Mouse (Mus musculus) liver, embryonic 14.5 days (tissue): Measurements from ENCODE around the gene Nol11. TPM values are rescaled to one million over a fixed set of nuclear protein-coding genes. Genes with fewer than 3 reads are reported as not detected.
"Not testable (repeated sequence)": the region's sequence is repeated elsewhere in the genome, so short reads cannot be mapped to it uniquely, and the experiment has no call there.

ENCODE experiments used
- ATAC-seq: fragments of 200-750 bp; cut with Nextera tagmentation; 2 replicates; pipeline ENCODE4 v1.8.0; 2017; ENCODE audit warnings: moderate number of reproducible peaks, mild to moderate bottlenecking, moderate library complexity; ENCODE audit not compliant: insufficient read depth
- DNase-seq, 3 experiments: peaks; one replicate each; pipeline ENCODE4 v3.0.0-alpha.2; 2012 to 2013; ENCODE audit warnings: low read depth in 3 of 3, low spot score in 3 of 3
- H3K27ac ChIP-seq: fragments of 300-500 bp; sonication (generic); 2 replicates; pipeline ENCODE4 v1.5.1; 2014; ENCODE audit warnings: moderate library complexity, mild to moderate bottlenecking, control low read depth, inconsistent platforms
- H3K27me3 ChIP-seq: fragments of 300-500 bp; sonication (generic); 2 replicates; pipeline ENCODE4 v1.6.1; 2014; ENCODE audit warnings: mild to moderate bottlenecking, low read length, moderate library complexity; ENCODE audit not compliant: control insufficient read depth, insufficient read depth
- H3K36me3 ChIP-seq: fragments of 300-500 bp; sonication (generic); replicated peaks from 2 replicates; pipeline ENCODE4 v1.6.1; 2014; ENCODE audit warnings: low read depth; ENCODE audit not compliant: control insufficient read depth, insufficient read depth
- H3K4me1 ChIP-seq, 2 experiments: fragments of 200-500 bp in 1 of 2; fragments of 300-500 bp in 1 of 2; sonication (generic) in 1 of 2; replicated peaks; 2 replicates each; pipeline ENCODE4 v1.6.1; 2012 to 2014; ENCODE audit warnings: antibody characterized with exemption in 1 of 2, inconsistent platforms in 1 of 2, low read length in 1 of 2; ENCODE audit not compliant: control insufficient read depth in 2 of 2, insufficient read depth in 2 of 2
- H3K4me2 ChIP-seq: fragments of 300-500 bp; sonication (generic); 2 replicates; pipeline ENCODE4 v1.6.1; 2014; ENCODE audit warnings: low read depth, mild to moderate bottlenecking, control low read depth, moderate library complexity
- H3K4me3 ChIP-seq, 2 experiments: fragments of 200-500 bp in 1 of 2; fragments of 300-500 bp in 1 of 2; sonication (generic) in 1 of 2; 2 replicates each; pipeline ENCODE4 v1.5.1; 2012 to 2014; ENCODE audit warnings: low read depth in 2 of 2, low read length in 2 of 2, mild to moderate bottlenecking in 2 of 2, control low read depth in 1 of 2, inconsistent platforms in 1 of 2, moderate library complexity in 1 of 2; ENCODE audit not compliant: insufficient read depth in 1 of 2
- H3K9ac ChIP-seq: fragments of 300-500 bp; sonication (generic); replicated peaks from 2 replicates; pipeline ENCODE4 v1.6.1; 2014; ENCODE audit warnings: mild to moderate bottlenecking, control low read depth, moderate library complexity
- H3K9me3 ChIP-seq: fragments of 300-500 bp; sonication (generic); 2 replicates; pipeline ENCODE4 v1.6.1; 2016; ENCODE audit warnings: low read length, mixed read lengths; ENCODE audit not compliant: control insufficient read depth
- CTCF ChIP-seq: IDR thresholded peaks from 2 replicates; pipeline ENCODE4 v1.5.1; 2016; ENCODE audit warnings: antibody characterized with exemption, low read depth, control low read depth
- EP300 ChIP-seq: IDR thresholded peaks from 2 replicates; pipeline ENCODE4 v1.6.1; 2016; ENCODE audit warnings: antibody characterized with exemption, low read depth
- WGBS: fragments of 180-500 bp; shearing (Covaris S2); extraction: QIAGEN DNeasy Blood & Tissue Kit; methylation state at CpG from one replicate; pipeline ENCODE4 v1.1.7; 2014; ENCODE audit not compliant: insufficient replicate concordance; 5-methylcytosine and 5-hydroxymethylcytosine counted together
- polyA plus RNA-seq, 2 experiments: library from polyadenylated mRNA; depleted of rRNA in 1 of 2; stranded (reverse) in 1 of 2; unstranded in 1 of 2; fragments of >200 nt; fragmentation: Nextera tagmentation in 1 of 2; extraction: Ambion mirVana in 1 of 2; gene quantifications; 2 replicates each; pipeline versions ENCODE4 v1.2.1 to v1.2.3; 2012 to 2014

Gene Nol11
- polyA plus RNA-seq, 2 experiments, result 11.3 to 19.9 TPM

DNA sequence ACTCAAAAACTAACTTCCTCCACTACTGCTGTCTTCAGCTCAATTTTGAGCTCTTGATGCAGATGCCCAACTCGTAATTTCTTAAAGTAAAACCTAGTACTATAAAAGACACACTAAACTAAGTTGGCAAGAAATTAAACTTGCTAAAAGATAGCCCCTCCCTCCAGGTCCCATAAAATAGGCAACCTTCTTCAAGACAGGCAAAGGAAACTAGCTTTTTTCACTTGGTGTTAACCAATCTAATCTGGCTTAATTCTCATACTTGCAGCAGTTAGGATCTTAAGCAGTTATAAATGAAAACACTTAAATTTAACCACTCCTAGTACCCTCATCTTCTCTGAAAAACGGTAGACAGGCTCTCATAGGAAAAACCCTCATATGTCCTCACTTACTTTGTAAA is 59.5 kb downstream of the Nol11 start:
- Histone ChIP-seq H3K4me3 (peak overlapping the region in 1 of 2 experiments; percentile 96; a peak in 2 of 4 replicates), H3K27ac (no peak overlapping the region), H3K9me3 (no peaks in the 10 kb centered on the region), H3K4me1 (peaks cover 6 to 11% of the 10 kb centered on the region in 2 experiments), H3K27me3 (no peaks in the 10 kb centered on the region), H3K9ac (peak overlapping the region; percentile 28), H3K4me2 (peak overlapping the region; percentile 97), H3K36me3 (no peaks in the 10 kb centered on the region)
- 14% methylated on average over 2 of the region's 2 CpGs for WGBS
- DNase-seq, result no peak
- no peak for TF ChIP-seq CTCF
- TF ChIP-seq EP300, result no peak
- ATAC-seq, result no peak

DNA sequence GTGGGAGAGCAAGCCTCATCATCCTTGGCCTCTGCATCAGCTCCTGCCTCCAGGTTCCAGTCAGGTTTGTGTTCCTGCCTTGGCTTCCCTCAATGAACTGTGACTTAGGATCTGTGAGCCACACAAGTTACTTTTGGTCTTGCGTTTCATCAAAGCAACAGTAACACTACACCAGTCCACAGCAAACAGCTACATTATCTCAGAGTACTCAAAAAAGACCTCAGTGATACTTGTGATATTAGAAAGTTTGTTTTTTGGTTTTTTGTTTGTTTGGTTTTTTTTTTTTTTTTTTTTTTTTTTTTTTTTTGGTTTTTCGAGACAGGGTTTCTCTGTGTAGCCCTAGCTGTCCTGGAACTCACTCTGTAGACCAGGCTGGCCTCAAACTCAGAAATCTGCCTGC is 62.5 kb downstream of the Nol11 start:
- H3K9me3 ChIP-seq, H3K27me3 ChIP-seq, ATAC-seq, H3K4me3 ChIP-seq, H3K36me3 ChIP-seq, H3K4me2 ChIP-seq, H3K9ac ChIP-seq, DNase-seq, H3K27ac ChIP-seq: not testable (repeated sequence)
- peaks cover 12 to 17% of the 10 kb centered on the region in 2 experiments for H3K4me1 ChIP-seq
- WGBS, result 100% methylated on average over 1 of the region's 2 CpGs

DNA sequence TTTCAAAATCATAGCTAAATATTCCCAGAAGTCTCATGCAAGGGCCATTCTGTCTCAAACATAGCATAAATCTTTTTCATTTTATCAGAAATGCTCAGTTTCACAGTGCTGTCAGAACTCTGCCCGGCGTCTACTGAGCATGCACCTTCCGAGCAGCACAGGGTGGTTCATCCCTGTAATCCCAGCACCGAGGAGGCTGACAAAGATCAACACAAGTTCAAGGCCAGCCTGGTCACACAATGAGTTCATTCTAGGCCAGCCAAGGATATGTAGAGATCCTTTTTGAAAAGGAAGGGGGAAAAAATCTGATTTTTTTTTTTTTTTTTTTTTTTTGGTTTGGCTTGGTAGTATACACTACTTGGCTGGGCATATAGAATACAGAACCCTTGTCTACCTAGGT is 64.2 kb downstream of the Nol11 start:
- WGBS, result 65% methylated on average over 4 of the region's 4 CpGs
- no peak for ATAC-seq
- no peak for DNase-seq
- H3K4me2 ChIP-seq, result no peak overlapping the region
- H3K9me3 ChIP-seq, result no peaks in the 10 kb centered on the region
- no peaks in the 10 kb centered on the region for H3K27me3 ChIP-seq
- no peak overlapping the region for H3K4me3 ChIP-seq
- no peak overlapping the region for H3K27ac ChIP-seq
- H3K36me3 ChIP-seq, result no peaks in the 10 kb centered on the region
- TF ChIP-seq CTCF (no peak), EP300 (no peak)
- H3K4me1 ChIP-seq, result peaks cover 12 to 15% of the 10 kb centered on the region in 2 experiments; a peak in 3 of 4 replicates
- no peak overlapping the region for H3K9ac ChIP-seq

DNA sequence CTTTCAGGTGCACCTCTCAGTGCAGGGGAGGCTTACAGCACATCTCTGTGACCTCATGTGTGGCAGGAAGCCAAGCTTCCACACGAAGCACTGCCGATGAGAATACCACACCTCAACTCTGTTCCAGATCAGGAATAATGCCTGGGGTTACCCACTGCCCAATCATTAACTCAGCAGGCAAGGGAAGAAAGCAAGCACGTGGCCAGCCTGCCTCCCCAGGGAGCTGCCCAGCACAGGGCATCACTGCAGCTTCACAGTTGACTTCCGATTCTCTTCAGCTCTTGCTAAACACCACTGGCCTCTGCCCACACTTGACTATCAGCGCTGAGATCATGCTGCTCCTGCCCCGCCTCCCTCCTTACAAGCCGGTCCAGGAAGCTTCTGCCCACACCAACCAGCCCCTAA is 64.9 kb downstream of the Nol11 start:
- WGBS, result 5% methylated on average over 7 of the region's 7 CpGs
- no peaks in the 10 kb centered on the region for H3K36me3 ChIP-seq
- H3K27me3 ChIP-seq, result no peaks in the 10 kb centered on the region
- ATAC-seq (peak; percentile 34; the same call in 1 of the 2 replicates), DNase-seq (no peak)
- H3K9me3 ChIP-seq, result no peaks in the 10 kb centered on the region
- H3K4me1 ChIP-seq, result peaks cover 8 to 14% of the 10 kb centered on the region in 2 experiments; a peak in 3 of 4 replicates
- TF ChIP-seq CTCF (no peak), EP300 (no peak)
- no peak overlapping the region for H3K9ac ChIP-seq
- H3K4me2 ChIP-seq, result peak overlapping the region; percentile 29; the same call in 1 of the 2 replicates
- H3K27ac ChIP-seq, result no peak overlapping the region
- no peak overlapping the region for H3K4me3 ChIP-seq

DNA sequence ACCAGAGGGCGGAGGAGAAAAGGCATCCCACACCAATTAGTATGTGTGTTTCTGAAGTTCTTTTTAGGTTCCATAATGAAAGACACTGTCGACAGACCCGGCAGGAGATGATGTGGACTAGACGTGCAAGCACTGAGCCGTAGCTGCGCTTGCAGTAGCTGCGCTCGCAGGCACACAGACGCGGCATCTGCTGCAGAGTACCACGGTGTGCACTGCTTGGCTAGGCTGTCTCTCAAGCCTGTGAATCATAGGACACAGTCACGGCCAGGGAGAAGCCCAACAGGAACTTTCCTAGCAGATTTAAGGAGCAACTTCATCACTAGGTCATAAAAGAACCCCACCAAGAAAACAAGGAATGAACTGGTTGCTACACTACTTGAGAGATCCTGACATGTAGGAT is 71.4 kb downstream of the Nol11 start:
- H3K36me3 ChIP-seq, result no peaks in the 10 kb centered on the region
- H3K4me2 ChIP-seq, result no peak overlapping the region
- TF ChIP-seq CTCF (no peak), EP300 (no peak)
- ATAC-seq (no peak), DNase-seq (no peak)
- peaks cover 0 to 6% of the 10 kb centered on the region in 2 experiments; a peak in 1 of 4 replicates for H3K4me1 ChIP-seq
- H3K27ac ChIP-seq, result no peak overlapping the region
- 85% methylated on average over 12 of the region's 12 CpGs for WGBS
- no peak overlapping the region for H3K4me3 ChIP-seq
- no peaks in the 10 kb centered on the region for H3K27me3 ChIP-seq
- H3K9ac ChIP-seq, result no peak overlapping the region
- no peaks in the 10 kb centered on the region for H3K9me3 ChIP-seq

Other genes with a start within 250 kb of the Nol11 start
- 133 and 158 TPM in 2 replicates for gene Kpna2, start 189.8 kb downstream of the Nol11 start, polyA plus RNA-seq (2012; rRNA removed)
- 277 and 283 TPM in 2 replicates for gene Kpna2, start 189.8 kb downstream of the Nol11 start, polyA plus RNA-seq (2014; fragmentation: Nextera tagmentation; extraction: Ambion mirVana)
- 1.8 and 1.9 TPM in 2 replicates for gene 1810010H24Rik, start 163.7 kb downstream of the Nol11 start, polyA plus RNA-seq (2012; rRNA removed)
- 2.6 and 3.9 TPM in 2 replicates for gene 1810010H24Rik, start 163.7 kb downstream of the Nol11 start, polyA plus RNA-seq (2014; fragmentation: Nextera tagmentation; extraction: Ambion mirVana)
- gene Bptf, start 57.3 kb downstream of the Nol11 start, polyA plus RNA-seq (2012; rRNA removed), result 7.1 and 10.3 TPM in 2 replicates
- 7.5 and 7.9 TPM in 2 replicates for gene Bptf, start 57.3 kb downstream of the Nol11 start, polyA plus RNA-seq (2014; fragmentation: Nextera tagmentation; extraction: Ambion mirVana)